Mouse (Mus musculus): ENCODE data around the gene Gm26620.
A peak's percentile ranks its signal among the peaks of the same experiment; 100 is the strongest.

The Gm26620 gene

DNA sequence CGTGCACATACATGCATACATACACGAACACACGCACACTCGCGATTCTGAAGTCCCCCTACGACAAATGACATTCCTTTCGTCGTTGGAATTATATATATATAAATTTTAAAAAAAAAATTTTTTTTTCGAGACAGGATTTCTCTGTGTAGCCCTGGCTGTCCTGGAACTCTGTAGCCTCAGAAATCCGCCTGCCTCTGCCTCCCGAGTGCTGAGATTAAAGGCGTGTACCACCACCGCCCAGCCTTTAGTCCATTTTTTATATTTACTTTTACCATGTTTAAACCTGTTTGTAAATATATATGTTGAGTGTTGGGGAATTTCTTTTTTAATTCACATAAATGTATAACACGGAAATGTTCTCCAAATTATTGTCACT lies 16.0 kb upstream of the Gm26620 start:
- no peak for DNase-seq (ENCODE audit: low spot score in 2 of 2)

DNA sequence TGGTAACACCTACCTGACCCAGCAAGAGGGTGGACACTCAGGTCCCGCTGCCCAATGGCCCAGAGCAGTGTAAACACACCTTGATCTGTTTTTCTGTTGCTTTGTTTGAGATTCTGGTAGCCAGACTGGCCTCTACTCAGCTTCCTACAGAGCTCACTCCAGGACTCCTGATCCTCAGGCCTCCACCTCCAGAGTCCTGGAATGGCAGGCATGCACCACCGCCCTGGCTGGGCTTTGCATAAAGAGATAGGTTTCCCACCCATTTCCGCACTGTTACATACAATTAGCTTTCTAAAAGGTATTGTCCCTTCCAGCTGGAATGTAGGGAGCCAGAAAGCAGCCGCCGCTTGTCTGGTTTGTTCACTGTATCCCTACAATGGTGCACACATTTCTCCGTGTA lies 13.5 kb upstream of the Gm26620 start:
- no peak for DNase-seq (ENCODE audit: low spot score in 2 of 2)

DNA sequence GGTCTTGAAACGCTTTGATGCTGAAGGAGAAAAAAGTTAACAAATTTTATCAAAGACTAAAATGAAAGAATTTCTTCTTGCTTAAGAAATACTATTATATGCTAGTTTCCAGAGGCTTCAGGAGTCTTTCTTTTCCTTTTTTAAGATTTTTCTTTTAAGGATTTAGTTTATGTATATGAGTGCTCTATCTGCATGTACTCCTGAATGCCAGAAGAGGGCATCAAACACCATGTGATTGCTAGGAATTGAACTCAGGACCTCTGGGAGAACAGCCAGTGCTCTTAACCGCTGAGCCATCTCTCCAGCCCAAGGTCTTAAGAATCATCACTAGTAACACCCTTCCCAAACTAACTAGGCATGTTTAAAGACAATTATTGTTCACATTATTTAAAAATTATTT lies 12.9 kb upstream of the Gm26620 start:
- DNase-seq (ENCODE audit: low spot score in 2 of 2) = no peak

DNA sequence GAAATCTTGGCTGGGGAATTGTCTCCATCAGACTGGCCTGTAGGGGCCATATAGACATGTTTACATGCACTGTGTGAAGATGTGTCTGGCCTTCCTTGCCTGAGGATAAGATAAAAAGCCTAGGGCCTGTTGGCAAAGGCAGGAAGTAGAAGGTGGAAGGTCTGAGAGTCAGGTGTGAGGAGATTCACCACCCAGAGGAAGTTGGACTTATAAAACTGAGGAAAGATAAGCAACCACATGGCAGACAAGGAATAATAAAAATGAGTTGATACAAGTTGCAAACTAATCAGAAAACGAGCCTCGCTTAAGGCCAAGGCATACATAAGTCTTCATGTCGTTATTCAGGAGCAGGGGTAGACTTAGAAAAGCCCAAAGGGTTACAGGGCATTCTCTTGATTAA lies 9.2 kb upstream of the Gm26620 start:
- DNase-seq (ENCODE audit: low spot score in 2 of 2) = no peak

DNA sequence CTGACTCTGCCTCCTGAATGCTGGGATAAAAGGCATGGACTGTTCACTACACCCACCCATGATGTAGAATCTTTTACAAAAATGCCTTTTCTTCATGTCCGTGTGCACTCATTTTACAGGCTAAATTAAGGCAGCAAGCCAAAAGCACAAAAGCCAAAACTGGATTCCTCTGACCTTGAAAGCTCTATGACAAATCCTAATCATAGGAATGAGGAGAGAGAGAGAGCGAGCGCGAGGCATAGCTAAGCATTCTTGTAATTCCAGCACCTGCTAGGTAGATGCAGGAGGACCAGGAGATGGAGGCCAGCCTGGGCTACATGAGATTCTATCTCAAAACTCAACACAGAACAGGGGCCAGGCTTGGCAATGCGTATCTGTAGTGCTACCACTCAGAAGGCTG lies 8.0 kb upstream of the Gm26620 start:
- DNase-seq (ENCODE audit: low spot score in 2 of 2) = no peak

DNA sequence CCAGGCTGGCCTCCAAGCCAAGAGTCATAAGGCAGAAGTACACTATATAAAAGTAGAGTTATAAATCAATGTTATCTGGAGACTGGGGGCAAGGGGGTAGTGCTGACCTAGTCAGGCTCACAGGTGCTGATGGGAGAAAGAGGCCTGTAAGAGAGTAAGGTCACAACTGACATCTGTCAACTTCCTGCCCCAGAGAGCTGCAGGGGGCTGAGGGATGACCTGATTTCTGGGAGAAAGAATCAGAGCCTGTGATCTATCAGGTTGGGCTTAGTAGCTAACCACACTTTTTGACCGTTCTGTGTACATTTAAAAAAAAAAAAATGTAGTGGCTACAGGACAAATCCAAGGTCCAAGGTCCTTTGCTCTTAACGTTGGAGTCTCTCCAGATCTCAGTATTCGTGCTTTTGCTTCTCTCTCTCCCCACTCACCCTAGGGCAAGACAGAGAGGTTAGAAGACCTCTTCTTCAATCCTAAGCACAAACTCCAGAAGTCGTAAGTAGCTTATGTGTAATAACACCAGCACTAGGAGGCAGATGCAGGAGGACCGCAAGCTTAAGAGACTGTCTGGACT lies 1.9 kb upstream of the Gm26620 start:
- DNase-seq (ENCODE audit: low spot score in 2 of 2) = no peak

DNA sequence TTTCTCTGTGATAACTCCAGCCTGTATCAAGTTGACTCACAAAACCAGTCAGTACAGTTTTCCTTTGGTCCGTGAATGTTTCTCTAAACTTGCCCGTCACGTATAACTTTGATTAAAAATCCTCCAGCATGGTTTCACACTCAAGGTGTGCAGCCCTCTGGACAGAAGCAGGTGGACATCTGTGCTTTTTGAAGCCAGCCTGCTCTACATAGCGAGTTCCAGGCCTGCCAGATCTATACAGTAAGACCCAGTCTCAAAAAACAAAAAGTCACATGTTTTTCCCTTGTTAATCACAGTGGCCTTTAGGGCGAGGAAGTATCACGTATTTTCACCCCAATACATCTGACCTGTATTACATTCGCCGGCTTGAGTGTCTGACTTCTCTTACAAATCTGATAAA lies 475 bp upstream of the Gm26620 start:
- no peak for DNase-seq (ENCODE audit: low spot score in 2 of 2)

DNA sequence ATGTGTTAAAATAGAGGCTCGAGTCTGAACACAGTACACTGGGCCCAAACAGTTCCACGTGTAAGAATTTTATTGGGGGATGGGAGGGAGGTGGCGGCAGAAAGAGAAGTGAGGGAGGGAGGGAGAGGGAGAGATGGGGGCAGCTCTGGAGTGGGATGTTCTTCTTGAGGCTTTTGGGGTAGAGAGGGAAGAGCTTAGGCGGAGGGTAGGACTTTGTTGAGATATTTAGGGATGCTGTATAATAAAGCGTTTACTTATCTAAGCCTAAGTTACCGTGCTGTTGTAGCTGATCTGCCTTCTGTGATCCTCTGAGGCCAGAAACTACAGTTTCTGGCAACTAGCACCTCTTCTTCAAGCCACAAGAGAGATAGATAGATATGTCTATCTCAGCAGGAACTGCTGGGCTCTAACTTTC lies 1.2 kb downstream of the Gm26620 start:
- no peak for DNase-seq (ENCODE audit: low spot score in 2 of 2)

DNA sequence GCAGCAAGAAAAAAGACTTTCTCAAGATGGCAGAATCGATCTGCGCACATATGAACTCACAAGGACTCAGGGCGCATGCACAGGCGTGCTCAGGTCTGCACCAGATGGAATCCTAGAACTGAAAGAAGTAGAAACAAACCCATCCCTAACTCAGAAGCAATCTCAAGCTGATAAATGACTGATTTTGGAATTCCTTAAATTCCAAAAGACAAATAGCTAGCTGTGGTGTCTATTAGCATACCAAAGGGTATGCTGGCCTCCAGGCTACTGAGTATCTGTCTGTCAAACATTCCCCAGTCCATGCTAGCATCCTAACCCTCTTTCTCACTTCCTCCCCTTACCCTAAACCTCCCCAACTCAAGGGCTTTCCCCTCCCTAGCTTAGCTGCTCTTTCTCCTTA lies 4.4 kb downstream of the Gm26620 start:
- no peak for DNase-seq (ENCODE audit: low spot score in 2 of 2)

DNA sequence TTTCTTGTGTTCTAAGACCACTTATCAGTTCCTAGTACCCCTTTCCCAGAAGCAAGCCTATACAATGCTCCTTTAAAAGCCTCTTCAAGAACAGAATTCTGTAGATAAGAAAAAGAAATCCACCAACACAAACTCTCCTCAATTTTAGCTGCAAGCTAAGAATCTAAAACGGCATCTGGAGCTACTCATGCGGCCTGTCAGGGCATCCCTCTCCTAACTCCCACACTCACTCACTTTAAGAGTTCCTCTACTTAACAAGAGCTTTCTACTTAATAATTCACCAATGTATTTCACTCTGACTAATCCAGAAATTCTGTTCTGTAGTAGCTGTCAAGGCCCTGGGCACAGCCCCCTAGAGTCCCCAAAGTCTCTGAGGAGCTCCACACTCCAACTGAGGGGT lies 6.8 kb downstream of the Gm26620 start:
- no peak for DNase-seq (ENCODE audit: low spot score in 2 of 2)

DNA sequence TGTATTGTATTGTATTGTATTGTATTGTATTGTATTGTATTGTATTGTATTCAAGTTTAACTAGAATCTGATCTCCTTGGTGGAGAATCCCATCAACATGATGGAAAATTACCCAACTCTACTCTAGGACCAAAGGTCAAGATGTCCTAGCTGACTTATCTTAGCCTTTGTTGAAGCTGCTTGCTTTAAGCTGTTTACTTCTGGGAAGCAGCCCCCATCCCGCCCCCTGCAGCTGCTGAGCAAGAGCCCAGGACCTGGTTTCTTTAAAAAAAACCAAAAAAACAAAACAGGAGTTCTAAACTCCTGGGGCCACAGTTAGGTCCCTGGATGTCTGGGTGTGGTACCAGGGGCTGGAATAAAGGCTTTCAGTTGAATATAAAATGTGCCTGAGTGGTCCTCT lies 7.4 kb downstream of the Gm26620 start:
- DNase-seq (ENCODE audit: low spot score in 2 of 2) = no peak

DNA sequence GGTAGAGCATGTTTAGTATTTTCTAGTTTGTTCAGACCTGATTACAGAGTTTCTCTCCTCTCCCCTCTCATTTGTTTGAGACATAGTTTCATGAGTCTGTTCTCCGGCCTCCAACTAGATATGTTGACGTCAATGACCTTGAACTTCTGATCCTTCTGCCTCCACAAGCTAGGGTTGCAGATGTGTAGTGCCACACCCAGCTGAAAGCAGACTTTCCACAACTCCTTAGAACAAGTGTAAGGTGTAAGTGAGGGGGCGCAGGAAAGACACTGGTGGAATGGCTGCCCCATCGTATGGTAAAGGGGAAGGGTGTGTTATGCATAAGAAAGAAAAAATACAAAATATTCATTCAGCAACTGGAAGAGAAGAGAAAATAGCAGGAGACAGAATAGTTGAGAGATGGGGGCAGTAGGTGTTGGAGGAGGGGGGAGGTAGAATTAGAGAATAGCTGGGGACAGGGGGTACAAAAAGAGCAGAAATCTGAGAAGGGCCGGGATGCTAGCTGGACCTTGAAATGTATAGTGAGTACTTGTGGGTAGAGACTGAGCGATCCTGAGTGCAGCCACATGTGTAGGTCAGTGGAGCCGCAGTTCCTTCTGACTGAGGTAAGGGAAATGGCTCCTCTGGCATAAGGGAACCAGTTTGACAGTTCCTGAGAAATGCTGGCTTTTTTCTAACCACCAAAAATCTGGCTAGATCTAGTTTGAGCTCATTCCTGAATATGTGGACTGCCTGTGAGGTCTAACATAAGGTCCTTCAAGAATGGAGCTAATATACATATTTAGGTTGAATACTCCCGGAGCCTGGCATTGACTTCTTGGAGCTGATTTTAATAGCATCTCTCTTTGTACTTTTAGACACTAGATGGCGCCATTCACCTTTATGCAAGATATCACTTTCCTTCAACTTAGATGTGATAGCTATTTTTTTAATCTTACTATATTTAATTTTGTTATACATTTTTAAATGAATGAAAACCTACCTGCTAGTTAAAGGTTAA lies 10.0 kb downstream of the Gm26620 start:
- no peak for DNase-seq (ENCODE audit: low spot score in 2 of 2)

DNA sequence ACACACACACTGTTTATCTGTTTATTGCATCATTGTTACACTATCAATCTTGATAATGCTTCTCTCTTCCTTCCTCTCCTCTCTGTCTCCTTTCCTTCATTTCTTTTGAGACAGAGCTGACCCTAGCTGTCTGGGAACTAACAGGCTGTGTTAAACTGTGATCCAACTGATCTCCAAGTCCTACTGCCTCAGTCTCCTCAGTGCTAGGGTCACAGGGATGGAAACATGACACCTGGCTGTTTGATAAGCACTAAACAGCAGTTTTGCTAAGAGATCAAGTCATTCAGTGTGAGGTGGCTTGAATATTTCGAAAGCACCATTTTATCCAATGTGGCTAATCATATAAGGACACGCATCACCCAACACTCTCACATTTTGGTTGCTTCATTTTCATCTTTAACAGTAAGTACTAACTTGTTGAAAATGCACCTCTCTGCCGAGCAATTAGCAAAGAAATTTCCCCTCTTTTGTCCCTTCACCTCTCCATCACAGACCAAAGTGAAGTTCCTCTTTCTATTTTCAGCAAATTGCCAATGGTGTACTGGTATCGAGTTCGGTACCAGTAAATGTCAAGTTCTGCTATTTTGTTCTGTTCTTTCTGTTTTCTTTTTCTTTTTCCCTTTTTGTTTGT lies 11.9 kb downstream of the Gm26620 start:
- no peak for DNase-seq (ENCODE audit: low spot score in 2 of 2)

DNA sequence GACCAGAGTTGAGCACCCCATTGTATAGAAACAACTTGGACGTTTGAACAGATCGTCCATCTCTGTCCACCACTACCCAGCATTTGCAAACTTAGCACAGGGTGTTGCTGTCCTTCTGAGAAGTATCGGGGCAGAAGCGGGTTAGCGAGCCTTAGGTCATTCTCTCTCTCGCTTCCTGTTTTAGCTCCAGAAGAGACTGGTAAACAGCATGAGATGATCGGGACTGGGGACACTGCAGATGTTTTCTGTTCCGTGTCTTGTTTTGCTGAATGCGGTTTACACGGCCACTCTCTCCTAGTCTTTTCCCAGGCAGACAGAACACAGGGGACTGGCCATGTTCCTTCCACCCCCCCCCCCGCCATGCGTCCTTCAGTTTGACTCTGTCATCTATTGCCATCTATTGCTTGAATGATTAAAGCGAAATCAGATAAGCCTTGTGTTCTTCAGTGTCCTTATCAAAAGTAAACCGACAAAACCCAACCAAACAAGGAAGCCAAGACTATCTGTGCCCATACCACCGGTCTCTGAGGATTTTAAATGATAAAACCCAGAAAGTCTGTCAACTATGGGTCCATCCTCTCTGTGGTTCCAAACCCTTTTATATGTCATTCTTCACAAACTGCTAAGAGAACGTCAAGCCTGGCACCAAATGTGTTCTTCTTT lies 13.7 kb downstream of the Gm26620 start:
- DNase-seq (ENCODE audit: low spot score in 2 of 2) = no peak

DNA sequence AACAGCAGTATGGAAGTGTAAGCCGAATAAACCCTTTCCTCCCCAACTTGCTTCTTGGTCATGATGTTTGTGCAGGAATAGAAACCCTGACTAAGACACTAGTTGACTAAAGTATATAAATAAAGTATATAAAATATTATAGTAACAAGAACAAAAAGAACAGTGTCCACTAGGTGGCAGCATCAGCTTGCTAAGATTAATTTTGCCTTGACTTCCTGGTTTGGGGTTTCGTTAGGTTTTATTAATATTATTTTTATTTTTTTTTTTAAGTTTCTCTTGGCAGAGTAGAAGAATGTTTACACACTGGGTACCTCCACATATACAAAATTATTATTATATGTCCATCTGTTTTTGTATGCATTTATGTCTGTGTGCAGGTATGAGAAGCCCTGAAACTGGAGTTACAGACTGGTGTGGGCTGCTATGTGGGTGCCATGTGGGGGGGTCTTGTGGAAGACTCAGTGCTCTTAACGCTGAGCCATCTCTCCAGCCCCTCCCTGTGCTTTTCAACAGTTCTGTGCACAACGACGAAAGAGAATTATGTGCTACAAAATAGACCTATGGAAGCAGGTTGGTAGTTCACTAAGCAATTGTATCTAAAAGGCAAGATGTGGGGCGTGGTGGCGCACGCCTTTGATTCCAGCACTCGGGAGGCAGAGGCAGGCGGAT lies 16.1 kb downstream of the Gm26620 start:
- peak; percentile 60 to 72 for DNase-seq (ENCODE audit: low spot score in 2 of 2)

DNA sequence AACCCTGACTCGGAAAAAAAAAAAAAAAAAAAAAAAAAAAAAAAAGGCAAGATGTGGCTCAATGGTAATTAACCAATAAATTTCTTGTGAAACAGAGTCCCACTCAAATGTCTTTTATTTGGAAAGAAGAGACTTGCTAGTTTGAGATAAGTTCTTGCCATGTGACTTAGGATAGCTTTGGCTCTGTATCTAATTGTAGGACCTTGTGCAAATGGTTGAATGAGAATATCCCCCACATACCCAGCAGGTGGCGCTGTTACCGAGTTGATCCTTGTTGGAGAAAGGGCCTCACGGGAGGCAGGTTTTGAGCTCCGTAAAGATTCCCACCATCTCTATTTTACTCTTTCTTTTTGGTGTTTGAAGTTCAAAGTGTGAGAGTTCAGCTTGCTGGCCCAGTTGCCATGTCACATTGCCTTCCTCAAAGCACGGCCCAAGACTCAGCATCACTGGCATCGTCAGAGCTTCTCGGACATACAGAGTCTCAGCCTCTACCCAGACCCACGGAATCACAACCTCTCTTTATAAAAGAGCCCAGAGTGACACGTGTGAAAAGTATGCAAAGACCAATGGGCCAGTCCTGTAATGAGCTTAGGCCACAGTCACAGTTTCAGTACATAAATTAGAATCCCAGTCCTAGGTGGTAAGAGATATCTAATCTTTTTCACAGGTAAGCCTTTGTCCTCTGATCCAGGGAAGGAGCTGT lies 16.8 kb downstream of the Gm26620 start:
- DNase-seq (ENCODE audit: low spot score in 2 of 2) = peak; percentile 88 to 93

DNA sequence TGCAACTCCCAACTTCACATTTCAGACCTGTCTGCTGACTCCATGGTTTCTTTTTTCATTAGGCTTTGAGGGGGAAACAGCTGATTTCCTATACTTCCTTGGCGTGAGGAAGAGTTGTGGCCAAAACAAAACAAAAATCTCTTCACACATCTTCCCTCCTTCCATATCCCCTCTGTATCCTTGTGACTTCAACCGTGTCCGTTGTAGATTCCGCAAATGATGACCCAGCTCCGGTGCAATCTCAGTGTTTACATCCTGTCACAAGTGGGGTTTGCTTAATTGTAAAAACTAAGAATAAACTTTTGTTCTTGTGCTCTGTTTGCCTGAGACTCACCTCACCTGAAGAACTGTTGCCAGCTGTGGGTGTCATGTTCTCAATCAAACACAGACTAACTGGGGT lies 18.6 kb downstream of the Gm26620 start:
- DNase-seq (ENCODE audit: low spot score in 2 of 2) = no peak

DNA sequence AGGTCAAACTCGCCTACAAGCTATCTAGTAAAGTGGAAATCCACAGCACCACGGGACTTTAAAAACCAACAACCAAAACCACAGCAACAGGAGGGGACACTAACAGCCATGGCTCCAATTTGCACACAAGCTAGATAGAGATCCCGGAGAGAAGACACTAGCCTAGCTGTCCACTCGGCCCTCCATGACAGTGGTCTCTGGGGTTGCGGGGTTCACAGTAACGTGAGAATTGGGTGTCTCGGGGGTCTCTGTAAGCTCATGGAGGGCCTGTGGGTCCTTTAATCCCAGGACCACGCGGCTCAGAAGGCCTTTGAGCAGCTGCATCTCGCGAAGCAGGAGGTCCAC lies 22.2 kb downstream of the Gm26620 start:
- DNase-seq (ENCODE audit: low spot score in 2 of 2) = peak in 1 of 2 experiments; percentile 9

DNA sequence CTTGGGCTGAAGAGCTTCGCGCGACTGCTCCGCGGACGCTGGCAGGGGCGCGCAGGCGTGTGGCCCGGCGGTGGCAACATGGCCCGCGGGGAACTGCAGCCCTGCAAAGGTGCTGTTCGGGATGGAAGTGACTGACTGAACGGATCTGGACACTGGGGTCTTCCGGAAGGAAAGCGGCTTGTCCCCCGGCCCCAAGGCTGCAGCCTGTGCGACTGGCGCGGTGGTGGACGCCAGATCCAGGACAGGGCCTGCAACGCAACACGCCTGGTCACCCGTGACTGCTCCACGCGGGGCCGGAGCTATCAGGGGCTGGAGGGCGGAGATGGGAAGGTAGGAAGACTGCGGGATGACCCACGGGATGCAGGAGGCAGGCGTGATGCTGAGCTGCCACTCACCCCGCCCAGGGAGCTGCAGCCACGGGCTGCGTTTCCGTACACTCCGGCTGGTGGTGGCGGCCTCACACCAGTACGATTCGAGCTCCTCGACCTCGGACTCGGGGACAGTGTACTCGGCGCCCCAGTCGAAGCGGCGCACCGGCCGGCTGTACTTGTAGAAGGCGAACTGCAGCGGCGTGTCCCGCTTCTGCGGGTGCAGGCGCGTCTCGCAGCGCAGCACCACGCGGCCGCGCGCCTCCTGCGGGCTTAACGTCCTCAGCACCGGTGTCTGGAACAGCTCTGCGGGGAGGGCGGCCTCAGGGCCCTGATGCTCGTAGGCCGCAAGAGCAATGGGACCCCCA lies 22.8 kb downstream of the Gm26620 start:
- DNase-seq (ENCODE audit: low spot score in 2 of 2) = peak; percentile 31 to 34

DNA sequence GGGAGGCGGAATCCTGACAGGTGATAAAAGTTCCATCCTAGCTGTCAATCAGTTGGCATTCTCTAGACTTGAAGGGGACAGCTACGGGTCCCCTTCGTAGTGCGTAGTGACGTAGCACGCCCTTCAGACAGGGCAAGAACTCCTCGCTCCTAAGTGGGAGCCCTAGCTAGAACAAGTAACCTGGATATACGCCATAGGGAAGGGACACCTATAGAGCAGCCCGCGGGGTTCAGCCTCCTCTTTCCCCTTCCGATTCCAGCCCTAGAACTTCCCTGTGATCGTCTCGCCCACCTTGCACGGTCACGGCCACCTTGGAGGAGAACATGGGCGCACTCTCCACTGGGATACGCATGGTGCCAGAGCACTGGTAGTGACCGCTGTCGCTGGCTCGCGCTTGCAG lies 23.5 kb downstream of the Gm26620 start:
- DNase-seq (ENCODE audit: low spot score in 2 of 2) = no peak

Measured in right cerebral cortex, adult 2 months (tissue).